Mouse (Mus musculus) hindbrain, postnatal 0 days (tissue): Measurements from ENCODE around the gene Mrpl42. TPM values are rescaled to one million over a fixed set of nuclear protein-coding genes. Genes with fewer than 3 reads are reported as not detected.

Experiments
- ATAC-seq: fragments of 200-750 bp; cut with Nextera tagmentation; 2 replicates; pipeline ENCODE4 v1.8.0; 2017; ENCODE audit warnings: mild to moderate bottlenecking, moderate TSS enrichment, moderate library complexity
- DNase-seq: peaks from one replicate; pipeline ENCODE4 v3.0.0-alpha.2; 2015; ENCODE audit warnings: low spot score
- H3K27ac ChIP-seq: fragments of 300-500 bp; sonication (generic); 2 replicates; pipeline ENCODE4 v1.5.1; 2014; ENCODE audit warnings: mild to moderate bottlenecking
- H3K27me3 ChIP-seq: fragments of 300-500 bp; sonication (generic); 2 replicates; pipeline ENCODE4 v1.6.1; 2014; ENCODE audit warnings: low read length, mixed read lengths; ENCODE audit not compliant: insufficient read depth
- H3K36me3 ChIP-seq: fragments of 300-500 bp; sonication (generic); 2 replicates; pipeline ENCODE4 v1.6.1; 2014; ENCODE audit warnings: low read length, mixed read lengths; ENCODE audit not compliant: insufficient read depth
- H3K4me1 ChIP-seq: fragments of 300-500 bp; sonication (generic); 2 replicates; pipeline ENCODE4 v1.6.1; 2014; ENCODE audit warnings: antibody characterized with exemption, low read length, mixed read lengths; ENCODE audit not compliant: insufficient read depth
- H3K4me2 ChIP-seq: fragments of 300-500 bp; sonication (generic); 2 replicates; pipeline ENCODE4 v1.6.1; 2014; ENCODE audit warnings: low read depth, mild to moderate bottlenecking, low read length, moderate library complexity, mixed read lengths
- H3K4me3 ChIP-seq: fragments of 300-500 bp; sonication (generic); 2 replicates; pipeline ENCODE4 v1.5.1; 2014; ENCODE audit warnings: low read length
- H3K9ac ChIP-seq: fragments of 300-500 bp; sonication (generic); replicated peaks from 2 replicates; pipeline ENCODE4 v1.6.1; 2014; ENCODE audit warnings: mild to moderate bottlenecking, low read length, moderate library complexity, mixed read lengths
- H3K9me3 ChIP-seq: fragments of 300-500 bp; sonication (generic); 2 replicates; pipeline ENCODE4 v1.6.1; 2016; ENCODE audit warnings: low read length, mixed read lengths
- CTCF ChIP-seq: IDR thresholded peaks from 2 replicates; pipeline ENCODE4 v1.5.1; 2016; ENCODE audit warnings: antibody characterized with exemption, control low read depth, low read depth
- WGBS: fragments of 180-500 bp; shearing (Covaris S2); extraction: QIAGEN DNeasy Blood & Tissue Kit; methylation state at CpG from one replicate; pipeline ENCODE4 v1.1.7; 2014; 5-methylcytosine and 5-hydroxymethylcytosine counted together
- polyA plus RNA-seq: library from polyadenylated mRNA; unstranded; fragments of >200 nt; fragmentation: Nextera tagmentation; extraction: Ambion mirVana; gene quantifications from 2 replicates; pipeline ENCODE4 v1.2.1, GENCODE M21; 2015
- total RNA-seq: library from RNA; depleted of rRNA; stranded (reverse); fragments of >200 nt; gene quantifications from 2 replicates; pipeline ENCODE4 v1.2.3, GENCODE M21; 2014; rRNA removed

Gene Mrpl42
- total and polyA plus RNA-seq, 2 experiments from 2014 or later, result 126 to 277 TPM

DNA sequence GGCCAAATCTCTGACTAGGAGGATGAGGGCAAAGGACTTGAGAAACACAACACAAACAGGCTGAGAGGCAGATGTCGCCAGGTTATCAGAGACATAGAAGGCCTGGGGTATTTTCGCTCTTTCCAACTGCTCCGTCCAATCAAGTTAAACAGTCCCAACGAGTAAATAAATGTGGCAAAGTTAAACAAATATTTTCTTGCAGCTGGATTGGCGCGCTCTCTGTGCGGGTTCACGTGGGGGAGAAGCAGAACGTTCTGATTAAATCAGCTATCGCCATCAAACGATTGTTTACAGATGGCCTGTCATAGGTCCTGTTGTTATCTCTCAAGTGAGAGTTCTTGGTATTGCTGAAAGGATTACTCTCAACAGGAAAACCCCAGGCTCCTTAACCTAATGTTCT is 62.8 kb downstream of the Mrpl42 start:
- no peak for TF ChIP-seq CTCF
- Histone ChIP-seq H3K4me1 (no peaks in the 10 kb centered on the region), H3K27ac (no peak overlapping the region), H3K4me3 (no peak overlapping the region), H3K4me2 (no peak overlapping the region), H3K36me3 (no peaks in the 10 kb centered on the region), H3K9me3 (no peaks in the 10 kb centered on the region), H3K27me3 (no peaks in the 10 kb centered on the region), H3K9ac (no peak overlapping the region)
- ATAC-seq, result no peak
- no peak for DNase-seq
- WGBS, result 81% methylated on average over 11 of the region's 11 CpGs

Other genes with a start within 250 kb of the Mrpl42 start
- 13.1 and 15.5 TPM in 2 replicates for gene Cradd, start 177.8 kb downstream of the Mrpl42 start, total RNA-seq
- 8.5 and 8.9 TPM in 2 replicates for gene Cradd, start 177.8 kb downstream of the Mrpl42 start, polyA plus RNA-seq
- 51.7 and 57.0 TPM in 2 replicates for gene Socs2, start 84.8 kb downstream of the Mrpl42 start, total RNA-seq
- gene Socs2, start 84.8 kb downstream of the Mrpl42 start, polyA plus RNA-seq, result 112 and 122 TPM in 2 replicates
- 203 and 208 TPM in 2 replicates for gene Ube2n, start 13.2 kb upstream of the Mrpl42 start, total RNA-seq
- 315 and 333 TPM in 2 replicates for gene Ube2n, start 13.2 kb upstream of the Mrpl42 start, polyA plus RNA-seq
- 52.3 and 55.5 TPM in 2 replicates for gene Nudt4, start 62.2 kb upstream of the Mrpl42 start, total RNA-seq
- 64.3 and 64.7 TPM in 2 replicates for gene Nudt4, start 62.2 kb upstream of the Mrpl42 start, polyA plus RNA-seq
- not detected in 2 replicates for gene Anapc15-ps, start 171.5 kb upstream of the Mrpl42 start, total RNA-seq
- gene Anapc15-ps, start 171.5 kb upstream of the Mrpl42 start, polyA plus RNA-seq, result 0.54 TPM in 1 of 2 replicates, not detected in the other